Mouse (Mus musculus) liver, embryonic 16.5 days (tissue): ENCODE results near the gene Cst3. TPM values are rescaled to one million over a fixed set of nuclear protein-coding genes. Genes with fewer than 3 reads are reported as not detected.

Experiments used
- ATAC-seq: fragments of 200-750 bp; cut with Nextera tagmentation; 2 replicates; pipeline ENCODE4 v1.8.0; 2017; ENCODE audit warnings: low read depth, mild to moderate bottlenecking, moderate number of reproducible peaks, moderate library complexity
- H3K27ac ChIP-seq: fragments of 300-500 bp; sonication (generic); 2 replicates; pipeline ENCODE4 v1.5.1; 2014; ENCODE audit warnings: mild to moderate bottlenecking, low read length
- H3K27me3 ChIP-seq: fragments of 300-500 bp; sonication (generic); 2 replicates; pipeline ENCODE4 v1.6.1; 2014; ENCODE audit warnings: low read depth, low read length, mixed read lengths; ENCODE audit not compliant: control insufficient read depth, insufficient read depth
- H3K36me3 ChIP-seq: fragments of 300-500 bp; sonication (generic); 2 replicates; pipeline ENCODE4 v1.6.1; 2014; ENCODE audit warnings: mild to moderate bottlenecking; ENCODE audit not compliant: control insufficient read depth, insufficient read depth
- H3K4me1 ChIP-seq: fragments of 300-500 bp; sonication (generic); 2 replicates; pipeline ENCODE4 v1.6.1; 2014; ENCODE audit warnings: low read depth, low read length, mixed read lengths; ENCODE audit not compliant: control insufficient read depth
- H3K4me2 ChIP-seq: fragments of 300-500 bp; sonication (generic); 2 replicates; pipeline ENCODE4 v1.6.1; 2014; ENCODE audit warnings: low read depth, low read length, mixed read lengths
- H3K4me3 ChIP-seq: fragments of 300-500 bp; sonication (generic); 2 replicates; pipeline ENCODE4 v1.5.1; 2014; ENCODE audit warnings: low read depth, mild to moderate bottlenecking, low read length
- H3K9ac ChIP-seq: fragments of 300-500 bp; sonication (generic); 2 replicates; pipeline ENCODE4 v1.6.1; 2014; ENCODE audit warnings: low read depth, low read length
- H3K9me3 ChIP-seq: fragments of 300-500 bp; sonication (generic); replicated peaks from 2 replicates; pipeline ENCODE4 v1.6.1; 2016; ENCODE audit warnings: low read length; ENCODE audit not compliant: control insufficient read depth
- WGBS: fragments of 180-500 bp; shearing (Covaris S2); extraction: QIAGEN DNeasy Blood & Tissue Kit; methylation state at CpG from one replicate; pipeline ENCODE4 v1.1.7; 2014; ENCODE audit not compliant: insufficient replicate concordance; 5-methylcytosine and 5-hydroxymethylcytosine counted together
- polyA plus RNA-seq: library from polyadenylated mRNA; unstranded; fragments of >200 nt; fragmentation: Nextera tagmentation; extraction: Ambion mirVana; gene quantifications from 2 replicates; pipeline ENCODE4 v1.2.1, GENCODE M21; 2015

Gene Cst3
- polyA plus RNA-seq, 1 experiment from 2014 or later: 183 TPM

GRCm38 (mm10) chr2:148825986-148826385 lies 49.5 kb downstream of the Cst3 start:
- no peak overlapping the region for H3K9ac ChIP-seq
- no peak overlapping the region for H3K4me2 ChIP-seq
- no peak overlapping the region for H3K27ac ChIP-seq
- no peak for ATAC-seq
- no peaks in the 10 kb centered on the region for H3K9me3 ChIP-seq
- H3K27me3 ChIP-seq: no peaks in the 10 kb centered on the region
- 48% methylated on average over 1 of the region's 1 CpGs for WGBS
- H3K36me3 ChIP-seq: no peaks in the 10 kb centered on the region
- H3K4me3 ChIP-seq: no peak overlapping the region
- no peaks in the 10 kb centered on the region for H3K4me1 ChIP-seq

Other genes starting within 250 kb of the Cst3 start
- 41.4 and 45.1 TPM in 2 replicates for gene Nxt1, start 203.1 kb downstream of the Cst3 start, polyA plus RNA-seq
- 11.7 and 13.9 TPM in 2 replicates for gene Gzf1, start 194.7 kb downstream of the Cst3 start, polyA plus RNA-seq
- gene Napb, start 143.2 kb downstream of the Cst3 start, polyA plus RNA-seq: 0.27 and 0.34 TPM in 2 replicates
- gene Cstl1, start 125.3 kb downstream of the Cst3 start, polyA plus RNA-seq: not detected in 2 replicates
- not detected in 2 replicates for gene Cst11, start 104.2 kb downstream of the Cst3 start, polyA plus RNA-seq
- gene 8030411F24Rik, start 93.7 kb downstream of the Cst3 start, polyA plus RNA-seq: not detected in 2 replicates
- not detected in 2 replicates for gene Cst12, start 86.3 kb downstream of the Cst3 start, polyA plus RNA-seq
- 0.43 and 0.79 TPM in 2 replicates for gene Cst8, start 76.9 kb downstream of the Cst3 start, polyA plus RNA-seq
- gene Cst13, start 55.6 kb downstream of the Cst3 start, polyA plus RNA-seq: not detected in 2 replicates
- gene Cst9, start 40.5 kb downstream of the Cst3 start, polyA plus RNA-seq: not detected in 2 replicates
- not detected in 2 replicates for gene 9230104L09Rik, start 10.7 kb downstream of the Cst3 start, polyA plus RNA-seq
- gene Gm1330, start 127.6 kb upstream of the Cst3 start, polyA plus RNA-seq: not detected in 2 replicates
- not detected in 2 replicates for gene Gm10750, start 141.5 kb upstream of the Cst3 start, polyA plus RNA-seq